Mouse (Mus musculus) lung, embryonic 16.5 days (tissue): ENCODE data around the gene Sec61g. TPM values are rescaled to one million over a fixed set of nuclear protein-coding genes. Genes with fewer than 3 reads are reported as not detected.

Experiments used
- ATAC-seq: fragments of 200-750 bp; cut with Nextera tagmentation; 2 replicates; pipeline ENCODE4 v1.8.0; 2017; ENCODE audit warnings: low read depth, mild to moderate bottlenecking, moderate library complexity
- H3K27ac ChIP-seq: fragments of 300-500 bp; sonication (generic); 2 replicates; pipeline ENCODE4 v1.5.1; 2014; ENCODE audit warnings: mild to moderate bottlenecking, control low read depth, low read length
- H3K27me3 ChIP-seq: fragments of 300-500 bp; sonication (generic); 2 replicates; pipeline ENCODE4 v1.6.1; 2014; ENCODE audit warnings: low read depth, low read length, mixed read lengths; ENCODE audit not compliant: control insufficient read depth, insufficient read depth
- H3K36me3 ChIP-seq: fragments of 300-500 bp; sonication (generic); 2 replicates; pipeline ENCODE4 v1.6.1; 2014; ENCODE audit warnings: low read length; ENCODE audit not compliant: control insufficient read depth, insufficient read depth
- H3K4me1 ChIP-seq: fragments of 300-500 bp; sonication (generic); replicated peaks from 2 replicates; pipeline ENCODE4 v1.6.1; 2014; ENCODE audit warnings: low read length, mixed read lengths; ENCODE audit not compliant: control insufficient read depth, insufficient read depth
- H3K4me2 ChIP-seq: fragments of 300-500 bp; sonication (generic); 2 replicates; pipeline ENCODE4 v1.6.1; 2014; ENCODE audit warnings: low read depth, low read length, control low read depth
- H3K4me3 ChIP-seq: fragments of 300-500 bp; sonication (generic); 2 replicates; pipeline ENCODE4 v1.5.1; 2014; ENCODE audit warnings: mild to moderate bottlenecking, low read length, control low read depth
- H3K9ac ChIP-seq: fragments of 300-500 bp; sonication (generic); 2 replicates; pipeline ENCODE4 v1.6.1; 2014; ENCODE audit warnings: low read length, control low read depth
- H3K9me3 ChIP-seq: fragments of 300-500 bp; sonication (generic); 2 replicates; pipeline ENCODE4 v1.6.1; 2016; ENCODE audit warnings: low read length; ENCODE audit not compliant: control insufficient read depth
- WGBS: fragments of 180-500 bp; shearing (Covaris S2); extraction: QIAGEN DNeasy Blood & Tissue Kit; methylation state at CpG from one replicate; pipeline ENCODE4 v1.1.7; 2014; 5-methylcytosine and 5-hydroxymethylcytosine counted together
- polyA plus RNA-seq: library from polyadenylated mRNA; unstranded; fragments of >200 nt; fragmentation: Nextera tagmentation; extraction: Ambion mirVana; gene quantifications from 2 replicates; pipeline ENCODE4 v1.2.1, GENCODE M21; 2015

The Sec61g gene
- 36.2 and 37.5 TPM in 2 replicates for polyA plus RNA-seq

DNA sequence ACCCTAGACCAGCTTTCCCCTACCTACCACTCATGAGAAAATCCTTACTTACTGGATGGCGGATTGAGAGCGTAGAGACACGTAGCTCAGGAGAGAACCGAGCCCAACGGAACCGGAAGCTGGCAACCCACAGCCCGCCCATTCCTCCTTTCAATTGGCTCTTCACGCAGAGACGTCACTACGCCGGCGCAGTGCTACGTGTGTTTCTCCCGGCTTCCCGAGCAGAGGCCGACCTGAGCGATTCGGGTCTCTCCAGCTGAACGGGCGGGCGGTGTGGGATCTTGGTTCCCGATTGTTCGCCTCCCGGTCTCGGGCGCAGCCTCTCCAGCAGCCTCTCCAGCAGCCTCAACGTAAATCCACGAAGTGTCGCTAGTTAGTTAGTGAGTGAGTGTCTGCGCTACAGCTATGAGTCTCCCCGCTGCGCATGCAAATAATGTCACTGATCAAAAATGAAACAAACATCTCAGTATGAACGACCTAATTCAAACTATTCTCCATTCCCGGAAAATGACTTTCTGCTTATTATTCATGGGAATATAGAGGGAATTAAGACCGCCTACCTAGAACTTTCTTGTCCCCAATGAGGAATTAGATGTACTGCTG is at the start of gene Sec61g:
TSS of gene Sec61g (minus strand) at position 433 of the 603 bp plus-strand sequence.
- H3K4me3 ChIP-seq, result peak within 1 kb of the TSS; percentile 97

DNA sequence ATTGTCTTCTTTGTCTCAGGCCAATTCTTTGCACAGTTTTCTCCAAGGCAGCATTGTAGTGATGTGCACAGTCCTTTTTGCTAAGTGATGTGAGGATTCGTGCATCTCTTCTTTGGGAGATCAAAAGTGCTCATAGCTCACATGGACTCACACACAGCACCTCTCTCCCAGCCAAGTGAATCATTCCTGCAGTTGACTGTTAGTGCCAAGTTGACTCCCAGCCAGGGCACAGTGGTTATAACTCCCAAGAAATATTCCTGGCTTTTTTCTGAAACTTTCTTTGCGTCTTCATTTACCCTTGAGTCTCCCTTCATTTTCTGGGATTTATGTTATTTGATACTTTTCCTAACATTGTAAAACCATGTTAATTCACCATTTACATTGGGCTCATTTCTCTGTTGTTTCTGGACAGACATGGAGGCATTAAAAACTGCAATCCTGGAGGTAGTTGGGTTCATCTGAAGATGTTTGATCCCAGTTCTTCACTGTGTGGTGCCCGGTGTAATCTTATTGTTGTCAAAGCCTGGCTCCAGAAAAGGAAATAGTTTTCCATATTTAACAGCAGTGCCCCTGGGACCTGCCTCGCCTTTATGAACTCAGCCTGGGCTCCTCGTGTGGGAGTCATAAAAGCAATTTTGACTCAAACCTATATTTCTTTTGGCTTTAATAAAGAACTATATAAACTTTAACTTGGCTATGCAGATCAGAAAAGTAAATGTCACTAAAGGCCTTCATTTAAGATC is 38.3 kb upstream of the Sec61g start:
- no peak overlapping the region; the same call in 1 of the 2 replicates for H3K27ac ChIP-seq
- no peak overlapping the region for H3K4me3 ChIP-seq
- H3K4me1 ChIP-seq, result no peaks in the 10 kb centered on the region; the same call in 1 of the 2 replicates
- H3K9ac ChIP-seq, result no peak overlapping the region
- no peaks in the 10 kb centered on the region for H3K27me3 ChIP-seq
- no peak overlapping the region for H3K4me2 ChIP-seq
- WGBS, result 51% methylated on average over 5 of the region's 5 CpGs
- ATAC-seq, result no peak
- H3K9me3 ChIP-seq, result no peaks in the 10 kb centered on the region
- no peaks in the 10 kb centered on the region for H3K36me3 ChIP-seq

More for the DNA sequence above, at the start of gene Sec61g:
- Histone ChIP-seq H3K27ac (peak within 1 kb of the TSS; percentile 96), H3K9me3 (no peaks in the 10 kb centered on the region), H3K27me3 (no peaks in the 10 kb centered on the region), H3K4me2 (peak within 1 kb of the TSS; percentile 75), H3K36me3 (peaks cover 18% of the 10 kb centered on the region), H3K9ac (peak within 1 kb of the TSS; percentile 99), H3K4me1 (peaks cover 4% of the 10 kb centered on the region; the same call in 1 of the 2 replicates)
- WGBS, result under 1% methylated on average over 35 of the region's 35 CpGs
- ATAC-seq, result peak; percentile 99

DNA sequence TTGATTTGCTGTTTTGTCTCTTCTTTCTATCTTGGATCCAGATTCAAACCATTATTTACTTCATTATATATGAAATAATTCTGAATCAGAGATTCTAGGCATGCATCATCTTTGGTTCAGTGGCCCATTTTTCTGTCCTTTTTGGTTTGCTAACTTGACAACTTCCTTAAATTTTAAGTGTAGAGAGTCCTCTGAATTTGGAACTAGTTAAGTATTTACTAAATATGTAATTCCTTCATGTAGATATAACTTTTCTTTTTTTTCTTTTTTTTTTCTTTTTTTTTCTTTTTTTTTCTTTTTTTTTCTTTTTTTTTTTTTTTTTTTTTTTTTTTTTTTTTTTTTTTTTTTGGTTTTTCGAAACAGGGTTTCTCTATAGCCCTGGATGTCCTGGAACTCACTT is 29.1 kb upstream of the Sec61g start:
- no peak overlapping the region for H3K4me2 ChIP-seq
- no peak overlapping the region for H3K4me3 ChIP-seq
- H3K9me3 ChIP-seq, result no peaks in the 10 kb centered on the region
- no peaks in the 10 kb centered on the region for H3K4me1 ChIP-seq
- H3K27ac ChIP-seq, result no peak overlapping the region
- no peaks in the 10 kb centered on the region for H3K36me3 ChIP-seq
- no peak for ATAC-seq
- no peaks in the 10 kb centered on the region for H3K27me3 ChIP-seq
- H3K9ac ChIP-seq, result no peak overlapping the region
- 100% methylated on average over 1 of the region's 1 CpGs for WGBS

DNA sequence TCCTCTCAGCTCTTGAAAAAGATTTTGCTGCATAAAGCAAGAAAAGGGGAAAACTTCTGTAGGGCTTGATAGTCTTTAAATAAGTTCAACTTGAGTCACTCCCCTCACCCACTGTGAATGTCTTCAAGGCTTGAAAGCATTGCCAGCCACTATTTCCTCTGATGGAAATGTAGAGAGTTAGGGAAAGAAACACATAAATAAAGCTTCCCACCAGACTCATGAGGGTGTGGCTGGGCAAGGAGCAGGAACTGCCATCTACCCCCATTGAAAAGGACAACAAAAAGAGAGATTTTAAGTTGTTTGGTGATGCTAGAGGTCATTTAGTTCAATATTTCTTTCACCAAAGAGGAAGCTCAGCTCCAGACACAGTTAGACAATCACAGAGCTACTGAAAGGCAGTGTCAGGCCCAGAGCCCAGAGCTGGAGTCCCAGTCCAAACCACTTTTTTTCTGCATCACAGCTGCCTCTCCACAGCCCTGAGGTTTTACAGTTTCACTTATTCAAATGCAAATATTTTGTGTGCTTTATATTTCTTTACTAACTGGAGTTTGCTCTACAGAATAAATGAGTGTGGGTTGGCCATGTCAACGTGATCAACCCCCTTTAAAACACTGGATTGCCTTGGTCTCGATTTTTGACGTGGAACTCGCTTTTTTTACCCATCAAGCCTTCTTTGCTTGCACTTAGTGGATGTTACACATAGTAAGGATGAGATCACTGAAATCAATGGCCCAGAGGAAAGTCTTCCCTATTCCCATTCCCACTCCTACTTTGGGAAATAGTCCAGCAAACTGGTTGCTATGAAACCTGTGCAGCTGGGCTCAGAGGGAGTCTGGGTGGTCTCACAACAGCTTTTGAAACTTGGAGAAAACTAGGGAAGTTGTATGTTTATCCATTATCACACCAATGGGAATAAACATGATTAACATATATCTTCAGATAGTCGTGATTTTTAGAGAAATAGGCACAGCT is 26.6 kb upstream of the Sec61g start:
- H3K9me3 ChIP-seq, result no peaks in the 10 kb centered on the region
- no peak overlapping the region for H3K9ac ChIP-seq
- H3K4me3 ChIP-seq, result no peak overlapping the region
- WGBS, result 60% methylated on average over 5 of the region's 5 CpGs
- no peaks in the 10 kb centered on the region for H3K4me1 ChIP-seq
- H3K4me2 ChIP-seq, result no peak overlapping the region
- no peak for ATAC-seq
- no peak overlapping the region for H3K27ac ChIP-seq
- no peaks in the 10 kb centered on the region for H3K27me3 ChIP-seq
- no peaks in the 10 kb centered on the region for H3K36me3 ChIP-seq

DNA sequence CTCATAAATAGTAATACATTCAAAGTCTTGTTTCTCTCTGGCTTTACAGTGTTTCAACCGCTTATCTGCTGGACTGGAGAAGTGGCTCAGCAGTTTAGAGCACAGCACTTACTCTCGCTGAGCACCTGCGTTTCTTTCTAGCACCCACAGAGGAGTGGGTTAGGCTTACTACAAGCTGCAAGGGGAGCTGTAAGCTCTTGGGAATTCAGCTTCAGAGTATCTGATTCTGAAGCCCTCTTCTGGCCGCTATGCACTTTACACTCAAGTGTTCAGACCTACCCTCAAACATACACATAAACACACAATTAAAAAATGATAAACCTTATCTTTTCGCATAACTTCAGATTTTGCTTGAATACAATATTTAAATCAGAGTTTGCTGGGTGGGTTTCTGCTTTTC is 24.6 kb upstream of the Sec61g start:
- no peak overlapping the region for H3K27ac ChIP-seq
- peak; percentile 67 for ATAC-seq
- H3K4me2 ChIP-seq, result no peak overlapping the region
- no peaks in the 10 kb centered on the region for H3K27me3 ChIP-seq
- H3K9me3 ChIP-seq, result no peaks in the 10 kb centered on the region
- H3K4me1 ChIP-seq, result no peaks in the 10 kb centered on the region
- no peak overlapping the region for H3K9ac ChIP-seq
- 25% methylated on average over 5 of the region's 5 CpGs for WGBS
- no peak overlapping the region for H3K4me3 ChIP-seq
- H3K36me3 ChIP-seq, result no peaks in the 10 kb centered on the region

DNA sequence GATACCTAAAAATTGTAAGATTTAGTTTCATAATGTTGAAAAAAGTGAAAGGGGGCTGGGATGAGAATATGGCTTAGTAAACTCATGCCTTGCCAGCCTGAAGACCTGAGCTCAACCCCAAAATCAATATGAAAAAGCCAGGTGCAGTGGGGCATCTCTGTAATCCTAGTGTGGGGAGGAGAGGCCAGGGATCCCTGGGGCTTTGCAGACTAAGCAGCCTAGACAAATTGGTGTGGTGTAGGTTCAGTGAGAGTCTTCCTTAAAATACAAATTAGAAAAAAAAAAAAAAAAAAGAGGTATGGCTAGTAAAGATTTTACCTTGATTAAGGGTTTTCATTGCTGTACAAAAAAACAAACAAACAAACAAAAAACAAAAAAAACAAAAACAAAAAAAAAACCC is 20.6 kb upstream of the Sec61g start:
- Histone ChIP-seq H3K4me2 (no peak overlapping the region), H3K36me3 (no peaks in the 10 kb centered on the region), H3K27ac (no peak overlapping the region), H3K4me3 (no peak overlapping the region), H3K27me3 (no peaks in the 10 kb centered on the region), H3K9ac (no peak overlapping the region), H3K9me3 (no peaks in the 10 kb centered on the region), H3K4me1 (no peaks in the 10 kb centered on the region)
- no peak for ATAC-seq

DNA sequence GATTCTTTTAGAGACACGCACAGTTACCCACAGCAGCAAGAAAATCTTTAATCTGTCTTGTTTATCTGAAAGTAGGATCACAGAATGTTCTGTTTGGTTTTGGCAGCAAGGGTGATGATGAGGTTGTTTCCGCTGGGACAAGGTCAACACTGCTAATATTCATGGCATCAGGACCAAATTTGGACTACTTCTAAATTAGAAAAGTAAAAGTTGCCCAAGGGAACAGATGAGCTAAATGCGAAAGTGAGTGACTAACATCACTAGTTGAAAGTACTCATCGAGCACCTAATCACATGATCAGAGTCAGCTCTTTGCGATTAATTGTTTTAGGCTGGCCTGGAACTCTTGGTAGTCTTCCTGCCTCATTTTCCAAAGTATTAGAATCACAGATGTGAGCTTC is 20.1 kb upstream of the Sec61g start:
- Histone ChIP-seq H3K27me3 (no peaks in the 10 kb centered on the region), H3K4me1 (no peaks in the 10 kb centered on the region), H3K9ac (no peak overlapping the region), H3K36me3 (no peaks in the 10 kb centered on the region), H3K27ac (no peak overlapping the region), H3K4me2 (no peak overlapping the region), H3K4me3 (no peak overlapping the region), H3K9me3 (no peaks in the 10 kb centered on the region)
- ATAC-seq, result no peak
- 84% methylated on average over 5 of the region's 5 CpGs for WGBS

DNA sequence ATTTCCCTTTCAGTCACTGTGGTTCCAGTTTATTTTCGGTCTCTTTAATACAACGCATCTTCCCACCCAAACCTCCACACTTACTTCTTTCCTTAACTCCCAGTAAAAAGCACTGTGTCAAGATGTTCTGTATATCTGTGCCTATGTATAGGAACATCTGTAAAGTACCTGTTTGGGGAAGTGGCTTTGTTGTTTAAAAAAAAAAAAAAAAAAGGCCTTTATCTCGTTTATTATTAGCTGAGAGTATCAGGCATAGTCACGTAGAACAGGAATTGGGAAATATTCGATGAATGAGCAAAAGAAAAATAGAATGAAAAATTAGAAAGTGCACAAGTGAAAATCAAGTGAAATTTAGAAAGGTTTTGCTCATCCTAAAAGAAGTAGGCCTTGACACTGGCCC is 19.5 kb upstream of the Sec61g start:
- no peaks in the 10 kb centered on the region for H3K27me3 ChIP-seq
- no peak overlapping the region for H3K9ac ChIP-seq
- 85% methylated on average over 5 of the region's 5 CpGs for WGBS
- H3K4me1 ChIP-seq, result no peaks in the 10 kb centered on the region
- no peak overlapping the region for H3K27ac ChIP-seq
- H3K9me3 ChIP-seq, result no peaks in the 10 kb centered on the region
- H3K4me3 ChIP-seq, result no peak overlapping the region
- no peaks in the 10 kb centered on the region for H3K36me3 ChIP-seq
- ATAC-seq, result no peak
- no peak overlapping the region for H3K4me2 ChIP-seq

DNA sequence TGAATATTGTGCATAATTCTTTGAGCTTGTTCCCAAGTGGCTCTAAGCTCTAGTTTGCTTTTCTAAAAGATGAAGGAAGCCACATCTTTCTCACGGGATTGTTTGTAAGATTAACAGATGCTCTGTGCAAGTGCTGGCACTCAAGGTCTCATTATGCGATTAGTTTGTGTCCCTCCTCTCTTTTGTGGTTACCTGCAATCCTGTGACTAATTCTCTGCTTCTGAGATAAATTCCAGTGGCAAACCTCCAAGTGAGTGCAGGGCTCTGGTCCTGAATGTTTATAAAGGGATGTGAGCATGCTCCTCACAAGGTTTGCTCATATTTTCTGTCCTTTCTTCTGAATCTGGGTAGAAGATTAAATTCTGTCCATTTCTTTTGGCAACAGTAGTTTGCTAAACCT is 18.2 kb upstream of the Sec61g start:
- no peaks in the 10 kb centered on the region for H3K4me1 ChIP-seq
- no peak overlapping the region for H3K4me3 ChIP-seq
- H3K36me3 ChIP-seq, result no peaks in the 10 kb centered on the region
- no peaks in the 10 kb centered on the region for H3K9me3 ChIP-seq
- 69% methylated on average over 2 of the region's 2 CpGs for WGBS
- no peaks in the 10 kb centered on the region for H3K27me3 ChIP-seq
- H3K27ac ChIP-seq, result no peak overlapping the region
- no peak for ATAC-seq
- no peak overlapping the region for H3K4me2 ChIP-seq
- no peak overlapping the region for H3K9ac ChIP-seq
